Mouse (Mus musculus): ENCODE results near the gene Gm42878. TPM values are rescaled to one million over a fixed set of nuclear protein-coding genes. Genes with fewer than 3 reads are reported as not detected.

Gm42878 gene
- polyA plus RNA-seq, 1 experiment from 2014 or later, result not detected

DNA sequence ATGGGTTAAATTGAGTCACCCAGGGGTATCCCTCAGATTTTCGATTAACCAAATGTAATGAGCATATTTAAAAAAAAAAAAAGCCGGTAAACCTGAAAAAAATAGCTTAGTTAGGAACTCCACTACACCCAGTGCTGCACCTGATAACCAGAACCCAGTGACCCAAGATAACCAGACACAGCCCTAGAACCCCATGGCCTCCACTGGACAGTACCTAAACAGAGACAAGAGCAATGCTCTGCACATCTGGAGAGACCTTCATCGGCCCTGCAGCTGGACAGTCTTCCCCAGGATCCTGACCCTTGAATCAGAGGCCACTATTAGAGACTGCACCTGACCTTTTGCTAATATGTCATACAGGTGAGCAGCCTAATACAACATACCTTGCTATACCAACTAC lies 1.8 kb upstream of the Gm42878 start:
- 66% methylated on average over 3 of the region's 3 CpGs for WGBS (ENCODE audit: insufficient replicate concordance)
- ATAC-seq, result peak; percentile 56; the same call in 1 of the 2 replicates
- peak overlapping the region; percentile 92 for H3K9ac ChIP-seq

DNA sequence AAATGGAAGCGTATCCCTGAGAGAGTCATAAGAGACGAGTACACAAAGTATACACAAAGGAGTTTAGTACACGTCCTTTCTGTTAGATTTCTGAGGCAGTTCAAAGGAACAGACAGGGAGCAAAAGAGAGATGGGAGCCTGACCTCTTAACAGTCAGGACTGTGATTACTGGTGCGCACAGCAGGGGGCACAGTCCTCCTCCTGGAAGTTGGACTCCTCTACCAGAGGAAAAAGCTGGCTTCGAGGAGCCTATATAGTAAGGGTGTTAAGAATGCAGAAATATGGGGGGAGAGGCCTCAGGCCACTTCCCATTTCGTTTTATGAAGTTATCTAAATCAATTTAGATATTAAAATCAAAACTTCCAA lies 1.2 kb upstream of the Gm42878 start:
- H3K4me2 ChIP-seq, result peak overlapping the region; percentile 74
- no peaks in the 10 kb centered on the region for H3K27me3 ChIP-seq (replicated peaks)
- no peaks in the 10 kb centered on the region for H3K9me3 ChIP-seq (replicated peaks)
- peaks cover 47% of the 10 kb centered on the region for H3K4me1 ChIP-seq
- peak overlapping the region; percentile 92 for H3K9ac ChIP-seq
- 0 out of 2 replicates have a peak, but pooled peaks cover 4% of the 10 kb centered on the region for H3K36me3 ChIP-seq
- 17% methylated on average over 6 of the region's 6 CpGs for WGBS (ENCODE audit: insufficient replicate concordance)
- ATAC-seq, result 0 out of 2 replicates have a peak, but pooled peaks have one; percentile 36
- peak overlapping the region; percentile 93 for H3K27ac ChIP-seq
- H3K4me3 ChIP-seq, result peak overlapping the region; percentile 81

More for the DNA sequence above, 1.8 kb upstream of the Gm42878 start:
- no peaks in the 10 kb centered on the region for H3K9me3 ChIP-seq (replicated peaks)
- peak overlapping the region; percentile 93 for H3K27ac ChIP-seq
- H3K4me1 ChIP-seq, result peaks cover 46% of the 10 kb centered on the region
- peak overlapping the region; percentile 81; the same call in 1 of the 2 replicates for H3K4me3 ChIP-seq
- H3K36me3 ChIP-seq, result 0 out of 2 replicates have a peak, but pooled peaks cover 4% of the 10 kb centered on the region
- peak overlapping the region; percentile 74 for H3K4me2 ChIP-seq
- H3K27me3 ChIP-seq (replicated peaks), result no peaks in the 10 kb centered on the region

DNA sequence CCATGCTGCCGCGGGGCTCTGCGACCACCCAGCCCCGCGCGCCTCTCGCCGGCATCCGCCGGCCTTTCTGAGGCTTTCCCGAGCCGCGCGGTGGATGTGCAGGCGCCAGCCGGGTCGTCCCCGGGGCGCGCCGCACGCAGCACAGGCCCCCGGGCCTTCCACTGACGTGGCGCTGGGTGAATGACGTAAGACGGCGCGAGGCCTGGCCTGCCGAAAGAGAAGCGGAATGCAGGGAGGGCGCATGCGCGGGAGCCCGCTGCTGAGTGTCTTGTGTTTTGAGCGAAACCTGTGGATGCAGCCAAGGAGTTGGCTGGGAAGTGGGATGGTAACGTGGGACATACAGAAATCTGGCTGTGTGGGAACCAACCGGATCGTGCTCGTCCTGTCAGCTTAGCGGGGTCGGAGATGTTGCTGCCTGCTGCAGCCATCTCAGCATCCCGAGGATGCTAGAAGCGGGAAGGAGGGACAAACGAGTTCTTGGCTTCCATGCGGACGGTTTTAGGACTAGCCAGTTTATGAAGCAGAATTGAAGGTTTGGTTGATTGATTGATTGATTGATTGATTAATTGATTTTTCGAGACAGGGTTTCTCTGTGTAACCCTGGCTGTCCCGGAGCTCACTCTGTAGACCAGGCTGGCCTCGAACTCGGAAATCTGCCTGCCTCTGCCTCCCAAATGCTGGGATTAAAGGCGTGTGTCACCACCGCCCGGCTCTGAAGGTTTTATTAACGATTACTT lies 679 bp upstream of the Gm42878 start, which contains the start of gene Mapkapk5:
Gene Mapkapk5, minus strand, starts transcription at position 113 of the 737 bp plus-strand sequence.
- Histone ChIP-seq H3K27me3 (replicated peaks) (no peaks in the 10 kb centered on the region), H3K4me1 (peaks cover 51% of the 10 kb centered on the region), H3K27ac (peak within 1 kb of the TSS; percentile 93), H3K9ac (peak within 1 kb of the TSS; percentile 92), H3K36me3 (peaks cover 4% of the 10 kb centered on the region; the same call in 1 of the 2 replicates), H3K4me2 (peak within 1 kb of the TSS; percentile 74), H3K9me3 (replicated peaks) (no peaks in the 10 kb centered on the region), H3K4me3 (peak within 1 kb of the TSS; percentile 81)
- under 1% methylated on average over 55 of the region's 55 CpGs for WGBS (ENCODE audit: insufficient replicate concordance)
- peak; percentile 91 for ATAC-seq

DNA sequence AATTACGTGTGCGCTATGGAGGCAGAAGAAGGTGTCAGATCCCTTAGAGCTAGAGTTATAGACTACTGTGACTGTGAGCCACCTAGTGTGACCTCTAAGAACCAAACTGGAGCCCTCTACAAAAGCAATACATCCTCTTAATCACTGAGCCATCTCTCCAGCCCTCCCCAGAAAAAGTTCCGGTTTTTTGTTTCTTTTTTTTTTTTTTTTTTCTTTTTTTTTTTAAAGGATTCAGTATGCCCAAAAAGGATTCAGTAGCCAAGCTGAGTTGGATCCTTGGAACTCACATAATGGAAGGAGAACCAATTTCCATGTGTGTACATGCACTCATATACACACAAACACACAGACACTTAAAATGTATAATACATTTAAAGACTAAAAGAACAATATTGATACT lies 1.9 kb downstream of the Gm42878 start:
- Histone ChIP-seq H3K27me3 (replicated peaks) (no peaks in the 10 kb centered on the region), H3K36me3 (peaks cover 19% of the 10 kb centered on the region), H3K4me2 (peak overlapping the region; percentile 74), H3K9me3 (replicated peaks) (no peaks in the 10 kb centered on the region), H3K4me3 (peak overlapping the region; percentile 81; the same call in 1 of the 2 replicates), H3K9ac (no peak overlapping the region), H3K27ac (no peak overlapping the region), H3K4me1 (peaks cover 58% of the 10 kb centered on the region)
- ATAC-seq, result no peak
- 71% methylated on average over 3 of the region's 3 CpGs for WGBS (ENCODE audit: insufficient replicate concordance)

DNA sequence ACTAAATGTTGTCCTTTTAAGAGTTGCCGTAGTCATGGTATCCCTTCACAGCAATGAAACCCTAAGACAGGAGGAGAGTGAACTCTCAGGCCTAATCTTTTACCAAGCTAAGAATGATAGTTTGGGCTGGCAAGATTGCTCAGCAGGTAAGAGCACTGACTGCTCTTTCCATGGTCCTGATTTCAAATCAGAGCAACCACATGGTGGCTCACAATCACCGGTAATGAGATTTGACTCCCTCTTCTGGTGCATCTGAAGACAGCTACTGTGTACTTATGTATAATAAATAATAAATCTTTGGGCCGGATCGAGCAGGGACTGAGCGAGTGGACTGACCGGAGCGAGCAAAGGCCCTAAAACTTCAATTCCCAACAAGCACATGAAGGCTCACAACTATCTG lies 4.0 kb downstream of the Gm42878 start:
- Histone ChIP-seq H3K27me3 (replicated peaks) (no peaks in the 10 kb centered on the region), H3K36me3 (peaks cover 36% of the 10 kb centered on the region), H3K4me1 (peaks cover 58% of the 10 kb centered on the region), H3K27ac (no peak overlapping the region), H3K9ac (no peak overlapping the region), H3K9me3 (replicated peaks) (no peaks in the 10 kb centered on the region), H3K4me2 (no peak overlapping the region), H3K4me3 (no peak overlapping the region)
- no peak for ATAC-seq
- 83% methylated on average over 7 of the region's 7 CpGs for WGBS (ENCODE audit: insufficient replicate concordance)

DNA sequence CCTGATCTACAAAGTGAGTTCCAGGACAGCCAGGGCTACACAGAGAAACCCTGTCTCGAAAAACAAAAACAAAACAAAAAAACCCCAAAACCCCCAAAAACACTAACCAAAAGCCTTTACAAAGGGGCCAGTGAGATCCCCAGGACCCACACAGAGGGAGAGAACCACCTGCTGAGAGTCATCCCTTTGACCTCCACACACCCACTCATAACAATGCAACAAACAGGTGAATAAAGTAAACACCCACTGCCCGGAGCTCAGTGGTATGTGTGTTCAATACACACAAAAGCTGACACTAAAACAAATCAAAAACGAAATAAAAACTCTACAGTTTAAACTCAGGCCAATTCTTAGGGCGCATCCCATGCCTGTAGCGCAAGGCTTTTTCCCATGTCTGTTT lies 5.2 kb downstream of the Gm42878 start:
- Histone ChIP-seq H3K9me3 (replicated peaks) (no peaks in the 10 kb centered on the region), H3K27ac (no peak overlapping the region), H3K9ac (no peak overlapping the region), H3K4me3 (no peak overlapping the region), H3K36me3 (peaks cover 48% of the 10 kb centered on the region), H3K4me1 (peaks cover 69% of the 10 kb centered on the region), H3K27me3 (replicated peaks) (no peaks in the 10 kb centered on the region), H3K4me2 (no peak overlapping the region)
- WGBS (ENCODE audit: insufficient replicate concordance), result 88% methylated on average over 5 of the region's 5 CpGs
- ATAC-seq, result no peak

DNA sequence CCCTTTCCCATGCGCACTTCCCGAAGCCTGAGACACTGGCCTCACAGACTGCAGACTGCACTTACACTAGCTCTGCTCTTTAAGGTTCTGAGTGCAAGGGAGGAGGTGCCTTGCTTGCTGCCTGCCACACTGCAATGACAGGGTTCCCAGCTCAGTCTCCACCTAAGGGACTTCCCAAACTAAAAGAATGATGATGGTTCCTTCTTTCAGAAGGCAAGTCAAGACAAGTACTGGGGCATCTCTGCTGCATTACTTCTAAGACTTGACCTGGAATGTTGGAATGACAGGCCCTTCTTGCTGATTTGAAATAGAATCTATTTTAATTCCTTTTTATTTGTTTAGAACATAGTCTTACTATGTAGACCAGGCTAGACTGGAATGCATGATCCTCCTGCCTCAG lies 7.7 kb downstream of the Gm42878 start:
- ATAC-seq, result no peak
- 88% methylated on average over 2 of the region's 2 CpGs for WGBS (ENCODE audit: insufficient replicate concordance)

DNA sequence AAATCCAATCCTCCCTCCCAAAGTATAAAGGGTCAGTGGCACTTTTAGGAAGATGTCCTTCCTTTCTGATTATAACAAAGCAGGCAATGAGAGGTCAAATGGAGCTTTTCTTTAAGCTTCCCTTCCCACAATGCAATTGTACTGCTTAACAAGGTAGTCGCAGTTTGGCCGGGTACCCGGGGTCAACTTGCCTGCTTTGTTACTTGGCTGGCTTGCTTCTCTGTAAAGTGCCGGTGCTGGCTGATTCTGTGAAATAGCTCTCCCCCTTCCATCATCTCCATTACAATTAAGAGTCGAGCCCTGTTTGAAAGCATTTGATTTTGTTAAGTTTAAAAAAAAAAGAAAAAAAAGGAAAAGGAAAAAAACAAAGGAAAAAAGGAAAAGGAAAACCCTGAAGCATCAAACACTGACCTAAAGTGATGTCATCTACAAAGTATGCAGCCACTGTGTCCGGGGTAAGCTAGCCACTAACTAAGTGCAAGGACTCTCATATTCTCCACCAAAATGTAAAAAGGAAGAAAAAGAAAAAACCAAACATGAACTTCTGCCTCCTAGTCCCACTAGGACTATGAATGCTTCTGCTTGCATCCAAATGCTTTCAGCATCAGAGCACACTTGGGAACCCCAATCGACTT lies 8.2 kb downstream of the Gm42878 start:
- 84% methylated on average over 7 of the region's 7 CpGs for WGBS (ENCODE audit: insufficient replicate concordance)

More for the DNA sequence above, 7.7 kb downstream of the Gm42878 start:
- no peak overlapping the region for H3K4me2 ChIP-seq
- no peak overlapping the region for H3K9ac ChIP-seq
- H3K4me1 ChIP-seq, result peaks cover 57% of the 10 kb centered on the region
- H3K27ac ChIP-seq, result 0 out of 2 replicates have a peak overlapping the region, but pooled peaks have one; percentile 2
- no peaks in the 10 kb centered on the region for H3K9me3 ChIP-seq (replicated peaks)
- peaks cover 71% of the 10 kb centered on the region for H3K36me3 ChIP-seq
- no peak overlapping the region for H3K4me3 ChIP-seq
- no peaks in the 10 kb centered on the region for H3K27me3 ChIP-seq (replicated peaks)

DNA sequence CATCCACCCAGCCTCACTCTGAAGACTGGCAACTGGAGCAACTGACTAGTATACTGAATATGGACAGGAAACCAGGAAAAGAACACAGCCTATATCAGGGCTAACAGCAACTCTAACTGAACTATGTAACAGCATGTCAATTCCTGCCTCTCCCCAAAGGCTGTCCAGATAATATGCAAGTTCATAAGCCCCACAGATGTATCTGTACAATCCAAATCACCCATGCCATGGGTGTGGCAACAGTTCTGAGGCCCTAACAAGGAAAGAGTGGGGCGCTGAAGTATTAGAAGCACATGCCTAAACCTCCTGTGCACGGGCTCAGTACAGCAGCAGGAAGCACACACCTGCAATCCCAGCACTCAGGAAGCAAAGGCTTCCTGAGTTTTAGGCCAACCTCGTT lies 10.2 kb downstream of the Gm42878 start:
- H3K4me3 ChIP-seq, result peak overlapping the region; percentile 4
- peak overlapping the region; percentile 57 for H3K9ac ChIP-seq
- 29% methylated on average over 3 of the region's 3 CpGs for WGBS (ENCODE audit: insufficient replicate concordance)
- ATAC-seq, result peak; percentile 93
- H3K27ac ChIP-seq, result peak overlapping the region; percentile 84
- H3K27me3 ChIP-seq (replicated peaks), result no peaks in the 10 kb centered on the region
- H3K36me3 ChIP-seq, result peaks cover 95% of the 10 kb centered on the region
- H3K9me3 ChIP-seq (replicated peaks), result no peaks in the 10 kb centered on the region
- H3K4me2 ChIP-seq, result peak overlapping the region; percentile 56
- H3K4me1 ChIP-seq, result peaks cover 44% of the 10 kb centered on the region

More for the DNA sequence above, 8.2 kb downstream of the Gm42878 start:
- Histone ChIP-seq H3K9ac (no peak overlapping the region), H3K27ac (0 out of 2 replicates have a peak overlapping the region, but pooled peaks have one; percentile 84), H3K4me3 (no peak overlapping the region), H3K9me3 (replicated peaks) (no peaks in the 10 kb centered on the region), H3K4me1 (peaks cover 51% of the 10 kb centered on the region), H3K27me3 (replicated peaks) (no peaks in the 10 kb centered on the region), H3K36me3 (peaks cover 76% of the 10 kb centered on the region), H3K4me2 (no peak overlapping the region)
- no peak for ATAC-seq

DNA sequence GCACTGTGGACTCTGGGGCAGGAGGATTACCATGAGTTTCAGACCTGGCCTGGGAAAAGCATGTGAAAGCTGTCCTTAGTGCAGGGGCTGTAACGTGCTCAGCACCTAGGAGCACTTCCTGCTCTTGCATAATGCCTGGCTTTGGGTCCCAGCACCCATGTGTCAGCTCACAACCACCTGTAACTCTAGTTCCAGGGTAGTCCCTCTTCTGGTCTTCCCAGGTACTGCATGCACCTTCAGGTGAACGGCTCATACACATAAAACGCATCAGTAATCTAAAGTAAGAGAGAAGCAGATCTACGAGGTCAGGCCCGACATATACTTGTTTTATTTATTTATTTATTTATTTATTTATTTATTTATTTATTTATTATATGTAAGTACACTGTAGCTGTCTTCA lies 10.8 kb downstream of the Gm42878 start:
- Histone ChIP-seq H3K36me3 (peaks cover 98% of the 10 kb centered on the region), H3K4me3 (no peak overlapping the region), H3K4me2 (no peak overlapping the region), H3K9me3 (replicated peaks) (no peaks in the 10 kb centered on the region), H3K9ac (no peak overlapping the region), H3K4me1 (peaks cover 43% of the 10 kb centered on the region), H3K27ac (peak overlapping the region; percentile 84), H3K27me3 (replicated peaks) (no peaks in the 10 kb centered on the region)
- no peak for ATAC-seq
- 81% methylated on average over 5 of the region's 5 CpGs for WGBS (ENCODE audit: insufficient replicate concordance)

DNA sequence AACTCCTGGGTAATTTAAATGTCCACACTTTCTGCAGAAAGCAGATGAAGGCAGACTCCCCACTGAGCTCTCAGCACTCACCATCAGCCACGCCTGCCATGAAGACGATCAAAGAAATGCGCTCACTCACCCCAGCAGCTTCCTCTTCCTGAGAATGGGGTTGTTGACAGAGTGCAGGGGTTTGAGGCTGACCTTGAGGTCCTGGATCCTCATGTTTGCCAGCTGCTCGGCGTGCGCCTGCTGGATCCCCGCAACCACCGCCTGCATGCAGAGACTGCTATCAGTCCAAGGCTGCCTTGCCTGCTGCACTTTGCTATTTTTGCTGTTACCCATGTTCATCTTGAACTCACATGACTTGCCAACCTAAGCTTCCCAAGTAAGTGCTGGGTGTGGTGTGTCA lies 18.3 kb downstream of the Gm42878 start:
- no peak overlapping the region for H3K4me3 ChIP-seq
- no peaks in the 10 kb centered on the region for H3K27me3 ChIP-seq (replicated peaks)
- peaks cover 88% of the 10 kb centered on the region for H3K36me3 ChIP-seq
- no peak overlapping the region for H3K9ac ChIP-seq
- H3K27ac ChIP-seq, result no peak overlapping the region
- H3K4me1 ChIP-seq, result no peaks in the 10 kb centered on the region
- H3K9me3 ChIP-seq (replicated peaks), result no peaks in the 10 kb centered on the region
- 86% methylated on average over 8 of the region's 8 CpGs for WGBS (ENCODE audit: insufficient replicate concordance)
- no peak overlapping the region for H3K4me2 ChIP-seq
- ATAC-seq, result no peak

DNA sequence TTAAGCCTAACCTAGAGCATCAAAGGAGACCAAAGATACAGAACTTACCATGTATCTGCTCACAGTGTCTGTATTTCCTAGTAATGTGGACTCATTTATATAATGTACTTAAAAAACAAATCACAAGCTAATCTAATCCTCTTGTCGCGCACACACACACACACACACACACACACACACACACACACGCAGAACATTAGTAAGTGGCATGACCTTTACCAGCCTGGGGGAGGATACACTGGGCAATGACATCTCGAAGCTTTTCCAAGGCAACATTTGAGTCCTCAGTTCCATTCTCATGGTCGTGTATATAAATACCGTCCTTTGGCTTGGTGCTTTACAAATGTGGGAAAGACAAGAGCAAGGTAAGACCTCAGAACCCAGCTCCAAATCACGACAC lies 18.8 kb downstream of the Gm42878 start:
- H3K36me3 ChIP-seq, result peaks cover 88% of the 10 kb centered on the region
- H3K4me1 ChIP-seq, result no peaks in the 10 kb centered on the region
- WGBS (ENCODE audit: insufficient replicate concordance), result 90% methylated on average over 7 of the region's 7 CpGs
- H3K4me2 ChIP-seq, result no peak overlapping the region
- H3K27ac ChIP-seq, result no peak overlapping the region
- H3K9ac ChIP-seq, result no peak overlapping the region
- ATAC-seq, result no peak
- H3K27me3 ChIP-seq (replicated peaks), result no peaks in the 10 kb centered on the region
- no peaks in the 10 kb centered on the region for H3K9me3 ChIP-seq (replicated peaks)
- H3K4me3 ChIP-seq, result no peak overlapping the region
